Mouse (Mus musculus): Measurements from ENCODE around the gene Tlk1.

- TF ChIP-seq CTCF (IDR thresholded peaks at IDR 0.05; ENCODE audit: low read depth) (no peak), EP300 (optimal IDR thresholded peaks at IDR 0.05) (no peak)
Measured at GRCm38 (mm10) chr2:70688454-70689078, 137.0 kb downstream of the Tlk1 start.
